Mouse (Mus musculus) embryonic facial prominence, embryonic 10.5 days (tissue): ENCODE results near the gene Eif4enif1. TPM values are rescaled to one million over a fixed set of nuclear protein-coding genes. Genes with fewer than 3 reads are reported as not detected.

Experiments
- DNase-seq: peaks from one replicate; pipeline ENCODE4 v3.0.0-alpha.2; 2017; ENCODE audit warnings: low spot score
- H3K27ac ChIP-seq: fragments of 300-500 bp; sonication (generic); replicated peaks from 2 replicates; pipeline ENCODE4 v1.5.1; 2016; ENCODE audit warnings: mild to moderate bottlenecking
- H3K27me3 ChIP-seq: fragments of 300-500 bp; sonication (generic); replicated peaks from 2 replicates; pipeline ENCODE4 v1.6.1; 2016; ENCODE audit warnings: low read depth, mild to moderate bottlenecking; ENCODE audit not compliant: poor library complexity, severe bottlenecking
- H3K36me3 ChIP-seq: fragments of 300-500 bp; sonication (generic); replicated peaks from 2 replicates; pipeline ENCODE4 v1.6.1; 2016; ENCODE audit warnings: mild to moderate bottlenecking, moderate library complexity
- H3K4me1 ChIP-seq: fragments of 300-500 bp; sonication (generic); 2 replicates; pipeline ENCODE4 v1.6.1; 2016
- H3K4me3 ChIP-seq: fragments of 300-500 bp; sonication (generic); 2 replicates; pipeline ENCODE4 v1.5.1; 2016; ENCODE audit warnings: mild to moderate bottlenecking, moderate library complexity
- H3K9me3 ChIP-seq: fragments of 300-500 bp; sonication (generic); 2 replicates; pipeline ENCODE4 v1.6.1; 2016; ENCODE audit warnings: mild to moderate bottlenecking
- WGBS: fragments of 180-500 bp; shearing (Covaris S2); methylation state at CpG from one replicate; pipeline ENCODE4 v1.1.7; 2016; 5-methylcytosine and 5-hydroxymethylcytosine counted together
- polyA plus RNA-seq: library from polyadenylated mRNA; unstranded; fragments of >200 nt; fragmentation: Nextera tagmentation; extraction: Ambion mirVana; gene quantifications from 2 replicates; pipeline ENCODE4 v1.2.1, GENCODE M21; 2016

Gene Eif4enif1
- polyA plus RNA-seq, 1 experiment from 2014 or later = 65.6 TPM

- H3K27me3 ChIP-seq = no peaks in the 10 kb centered on the region
- H3K36me3 ChIP-seq = peaks cover 25% of the 10 kb centered on the region
- peak overlapping the region; percentile 84 for H3K27ac ChIP-seq
- H3K4me1 ChIP-seq = no peaks in the 10 kb centered on the region; the same call in 1 of the 2 replicates
- H3K4me3 ChIP-seq = peak overlapping the region; percentile 55
- peak; percentile 35 for DNase-seq
- 10% methylated on average over 16 of the region's 16 CpGs for WGBS
- H3K9me3 ChIP-seq = no peaks in the 10 kb centered on the region
These were observed 614 bp upstream of the Eif4enif1 start for GRCm38 (mm10) chr11:3201326-3202230.

GRCm38 (mm10) chr11:3202781-3203441, 719 bp downstream of the Eif4enif1 start:
- H3K27me3 ChIP-seq = no peaks in the 10 kb centered on the region
- peak overlapping the region; percentile 84 for H3K27ac ChIP-seq
- H3K36me3 ChIP-seq = peaks cover 38% of the 10 kb centered on the region
- H3K4me3 ChIP-seq = peak overlapping the region; percentile 55
- WGBS = under 1% methylated on average over 57 of the region's 57 CpGs
- H3K4me1 ChIP-seq = no peaks in the 10 kb centered on the region; the same call in 1 of the 2 replicates
- no peaks in the 10 kb centered on the region for H3K9me3 ChIP-seq
- DNase-seq = peak; percentile 76

- no peaks in the 10 kb centered on the region; the same call in 1 of the 2 replicates for H3K4me1 ChIP-seq
- DNase-seq = no peak
- no peaks in the 10 kb centered on the region for H3K27me3 ChIP-seq
- 89% methylated on average over 2 of the region's 2 CpGs for WGBS
- H3K36me3 ChIP-seq = peaks cover 47% of the 10 kb centered on the region
- no peaks in the 10 kb centered on the region for H3K9me3 ChIP-seq
- H3K27ac ChIP-seq = no peak overlapping the region
- H3K4me3 ChIP-seq = peak overlapping the region; percentile 55
These were observed 1.6 kb downstream of the Eif4enif1 start for GRCm38 (mm10) chr11:3203771-3204170.

DNA sequence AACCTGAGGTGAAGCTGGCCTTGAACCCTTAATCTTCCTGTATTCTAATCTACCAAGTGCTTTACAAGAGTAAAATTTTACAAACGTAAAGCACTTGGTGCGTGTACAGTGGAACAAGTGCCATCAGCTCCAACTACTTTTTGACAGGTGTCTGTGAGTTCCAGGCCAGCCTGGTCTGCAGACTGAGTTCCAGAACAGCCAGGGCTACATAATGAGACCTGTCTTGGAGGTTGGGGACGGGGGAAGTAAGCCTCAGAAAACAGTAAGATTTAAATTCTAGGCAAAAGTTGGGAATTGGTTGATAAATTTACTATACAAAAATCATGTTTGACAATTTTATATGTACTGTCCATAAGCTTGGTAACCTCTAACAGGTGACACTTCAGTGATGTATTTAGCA, 3.0 kb downstream of the Eif4enif1 start:
- Histone ChIP-seq H3K36me3 (peaks cover 61% of the 10 kb centered on the region), H3K27me3 (no peaks in the 10 kb centered on the region), H3K4me1 (no peaks in the 10 kb centered on the region; the same call in 1 of the 2 replicates), H3K4me3 (no peak overlapping the region), H3K9me3 (no peaks in the 10 kb centered on the region), H3K27ac (no peak overlapping the region)
- 95% methylated on average over 3 of the region's 3 CpGs for WGBS
- DNase-seq = no peak

GRCm38 (mm10) chr11:3206783-3207182, 4.6 kb downstream of the Eif4enif1 start:
- Histone ChIP-seq H3K27ac (no peak overlapping the region), H3K4me1 (no peaks in the 10 kb centered on the region; the same call in 1 of the 2 replicates), H3K27me3 (no peaks in the 10 kb centered on the region), H3K4me3 (no peak overlapping the region), H3K9me3 (no peaks in the 10 kb centered on the region), H3K36me3 (peaks cover 77% of the 10 kb centered on the region)
- no peak for DNase-seq
- 91% methylated on average over 3 of the region's 3 CpGs for WGBS

DNA sequence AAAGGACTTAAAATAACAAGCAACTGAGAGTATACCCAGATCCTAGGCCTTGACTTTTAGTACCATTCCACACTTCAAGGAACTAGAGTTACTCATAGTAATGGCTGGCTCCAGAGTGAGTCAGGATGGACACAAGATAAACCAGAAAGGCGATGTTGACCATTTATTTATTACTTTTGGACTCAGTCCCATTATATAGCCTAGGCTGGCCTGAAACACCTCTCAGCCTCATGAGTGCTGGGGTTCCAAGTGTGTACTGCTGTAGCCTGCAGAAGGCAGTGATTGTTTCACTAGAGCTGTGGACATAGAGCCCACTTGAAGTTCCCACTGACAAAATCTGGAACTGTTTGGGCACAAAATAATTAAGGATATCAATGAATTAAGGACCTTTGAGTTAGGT, 10.3 kb downstream of the Eif4enif1 start:
- H3K36me3 ChIP-seq = peaks cover 98% of the 10 kb centered on the region
- 94% methylated on average over 1 of the region's 1 CpGs for WGBS

DNA sequence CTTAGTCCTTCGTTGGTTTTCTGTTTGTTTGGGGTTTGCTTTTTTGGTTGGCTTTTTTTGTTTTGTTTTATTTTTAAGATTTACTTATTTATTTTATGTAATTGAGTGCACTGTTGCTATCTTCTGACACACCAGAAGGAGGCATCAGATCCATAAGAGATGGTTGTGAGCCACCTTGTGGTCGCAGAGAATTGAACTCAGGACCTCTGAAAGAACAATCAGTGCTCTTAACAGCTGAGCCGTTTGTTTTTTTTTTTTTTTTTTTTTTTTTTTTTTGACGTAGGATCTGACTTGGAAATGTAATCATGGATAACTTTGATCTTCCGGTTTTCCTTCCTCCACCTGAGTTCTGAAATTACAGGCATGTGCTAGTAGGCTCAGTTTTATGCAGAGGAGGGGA, 20.9 kb downstream of the Eif4enif1 start:
- no peak for DNase-seq
- H3K4me1 ChIP-seq = no peaks in the 10 kb centered on the region
- H3K4me3 ChIP-seq = no peak overlapping the region
- no peaks in the 10 kb centered on the region for H3K9me3 ChIP-seq
- H3K36me3 ChIP-seq = peaks cover 95% of the 10 kb centered on the region
- WGBS = 80% methylated on average over 5 of the region's 5 CpGs
- H3K27ac ChIP-seq = no peak overlapping the region
- no peaks in the 10 kb centered on the region for H3K27me3 ChIP-seq

More for the DNA sequence above, 10.3 kb downstream of the Eif4enif1 start:
- no peak for DNase-seq
- Histone ChIP-seq H3K4me3 (no peak overlapping the region), H3K4me1 (no peaks in the 10 kb centered on the region), H3K27me3 (no peaks in the 10 kb centered on the region), H3K27ac (no peak overlapping the region), H3K9me3 (no peaks in the 10 kb centered on the region)

- Histone ChIP-seq H3K9me3 (no peaks in the 10 kb centered on the region), H3K27me3 (no peaks in the 10 kb centered on the region), H3K36me3 (peaks cover 95% of the 10 kb centered on the region), H3K4me1 (no peaks in the 10 kb centered on the region), H3K27ac (no peak overlapping the region), H3K4me3 (no peak overlapping the region)
- DNase-seq = no peak
- WGBS = 95% methylated on average over 3 of the region's 3 CpGs
These were observed 24.9 kb downstream of the Eif4enif1 start for GRCm38 (mm10) chr11:3227113-3227512.

DNA sequence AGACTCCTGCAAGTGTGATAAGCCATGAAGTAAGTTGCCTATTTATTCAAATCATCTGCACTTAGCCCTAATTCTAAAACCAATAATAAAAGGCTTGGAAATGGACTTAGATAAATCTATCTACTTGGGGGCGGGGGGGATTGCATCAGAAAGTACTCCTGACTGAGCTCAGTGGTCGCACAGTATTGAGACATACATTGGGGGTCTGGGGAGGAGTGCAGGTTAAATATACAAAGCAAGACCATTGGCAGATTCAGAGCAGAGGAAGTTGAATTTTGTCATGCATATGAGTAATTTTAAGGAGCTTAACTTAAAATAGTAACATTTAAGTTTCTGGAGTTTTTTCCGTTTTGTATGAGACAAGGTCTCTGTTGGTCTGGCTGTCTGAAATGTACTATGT, 30.1 kb downstream of the Eif4enif1 start:
- no peaks in the 10 kb centered on the region for H3K9me3 ChIP-seq
- H3K4me1 ChIP-seq = no peaks in the 10 kb centered on the region
- H3K36me3 ChIP-seq = peaks cover 93% of the 10 kb centered on the region
- no peak overlapping the region for H3K4me3 ChIP-seq
- no peak for DNase-seq
- WGBS = 92% methylated on average over 3 of the region's 3 CpGs
- no peak overlapping the region for H3K27ac ChIP-seq
- H3K27me3 ChIP-seq = no peaks in the 10 kb centered on the region

DNA sequence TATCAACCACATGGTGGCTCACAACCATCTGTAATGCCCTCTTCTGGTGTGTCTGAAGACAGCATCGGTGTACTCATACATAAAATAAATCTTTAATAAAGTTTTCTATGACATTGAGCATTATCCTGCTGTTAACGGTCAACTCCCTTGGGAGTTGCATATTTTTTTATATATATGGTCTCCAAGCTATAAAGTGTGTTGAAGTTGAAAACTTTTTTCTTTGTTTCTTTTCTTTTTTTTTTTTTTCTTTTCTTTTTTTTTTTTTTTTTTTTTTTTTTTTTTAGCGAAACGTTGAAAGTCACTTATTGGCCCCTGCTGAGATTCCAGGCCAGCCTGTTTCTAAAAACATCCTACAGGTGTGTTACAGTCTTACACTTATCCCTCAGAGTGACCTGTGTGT, 31.5 kb downstream of the Eif4enif1 start:
- H3K36me3 ChIP-seq = peaks cover 98% of the 10 kb centered on the region
- no peak overlapping the region for H3K27ac ChIP-seq
- no peaks in the 10 kb centered on the region for H3K9me3 ChIP-seq
- no peak for DNase-seq
- no peak overlapping the region for H3K4me3 ChIP-seq
- H3K4me1 ChIP-seq = no peaks in the 10 kb centered on the region
- H3K27me3 ChIP-seq = no peaks in the 10 kb centered on the region
- WGBS = 92% methylated on average over 4 of the region's 4 CpGs

DNA sequence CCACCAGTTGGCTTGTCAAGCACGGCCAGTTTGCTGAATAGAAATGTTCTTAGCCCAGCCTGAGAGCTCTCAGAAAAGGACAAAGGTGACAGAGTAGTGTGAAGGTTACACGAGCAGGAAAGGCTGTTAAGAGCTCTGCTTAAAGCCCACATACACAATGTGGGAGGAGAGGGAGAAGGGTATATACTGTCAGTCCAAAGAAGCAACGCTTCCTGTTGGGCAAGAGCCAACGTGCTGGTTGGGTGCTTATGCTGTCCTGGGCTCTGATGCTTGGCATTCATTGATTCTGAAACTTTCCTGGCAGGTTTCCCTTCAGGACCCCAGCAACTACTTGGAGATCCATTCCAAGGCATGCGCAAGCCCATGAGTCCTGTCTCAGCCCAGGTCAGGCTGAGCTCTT, 33.1 kb downstream of the Eif4enif1 start:
- no peaks in the 10 kb centered on the region for H3K27me3 ChIP-seq
- H3K4me1 ChIP-seq = no peaks in the 10 kb centered on the region
- H3K36me3 ChIP-seq = peaks cover 98% of the 10 kb centered on the region
- H3K4me3 ChIP-seq = no peak overlapping the region
- DNase-seq = no peak
- no peaks in the 10 kb centered on the region for H3K9me3 ChIP-seq
- H3K27ac ChIP-seq = no peak overlapping the region
- 90% methylated on average over 5 of the region's 5 CpGs for WGBS

GRCm38 (mm10) chr11:3242395-3242794, 40.2 kb downstream of the Eif4enif1 start:
- Histone ChIP-seq H3K4me3 (no peak overlapping the region), H3K4me1 (no peaks in the 10 kb centered on the region), H3K36me3 (peaks cover 100% of the 10 kb centered on the region), H3K9me3 (peaks cover 5% of the 10 kb centered on the region; the same call in 1 of the 2 replicates), H3K27ac (no peak overlapping the region), H3K27me3 (no peaks in the 10 kb centered on the region)
- 93% methylated on average over 7 of the region's 7 CpGs for WGBS
- no peak for DNase-seq
